Mouse (Mus musculus) liver, embryonic 14.5 days (tissue): ENCODE data around the gene Keap1. TPM values are rescaled to one million over a fixed set of nuclear protein-coding genes. Genes with fewer than 3 reads are reported as not detected.

ENCODE experiments used
- ATAC-seq: fragments of 200-750 bp; cut with Nextera tagmentation; 2 replicates; pipeline ENCODE4 v1.8.0; 2017; ENCODE audit warnings: moderate number of reproducible peaks, mild to moderate bottlenecking, moderate library complexity; ENCODE audit not compliant: insufficient read depth
- DNase-seq, 3 experiments: peaks; one replicate each; pipeline ENCODE4 v3.0.0-alpha.2; 2012 to 2013; ENCODE audit warnings: low read depth in 3 of 3, low spot score in 3 of 3
- H3K27ac ChIP-seq: fragments of 300-500 bp; sonication (generic); 2 replicates; pipeline ENCODE4 v1.5.1; 2014; ENCODE audit warnings: moderate library complexity, mild to moderate bottlenecking, control low read depth, inconsistent platforms
- H3K27me3 ChIP-seq: fragments of 300-500 bp; sonication (generic); 2 replicates; pipeline ENCODE4 v1.6.1; 2014; ENCODE audit warnings: mild to moderate bottlenecking, low read length, moderate library complexity; ENCODE audit not compliant: control insufficient read depth, insufficient read depth
- H3K36me3 ChIP-seq: fragments of 300-500 bp; sonication (generic); replicated peaks from 2 replicates; pipeline ENCODE4 v1.6.1; 2014; ENCODE audit warnings: low read depth; ENCODE audit not compliant: control insufficient read depth, insufficient read depth
- H3K4me1 ChIP-seq, 2 experiments: fragments of 200-500 bp in 1 of 2; fragments of 300-500 bp in 1 of 2; sonication (generic) in 1 of 2; replicated peaks; 2 replicates each; pipeline ENCODE4 v1.6.1; 2012 to 2014; ENCODE audit warnings: antibody characterized with exemption in 1 of 2, inconsistent platforms in 1 of 2, low read length in 1 of 2; ENCODE audit not compliant: control insufficient read depth in 2 of 2, insufficient read depth in 2 of 2
- H3K4me2 ChIP-seq: fragments of 300-500 bp; sonication (generic); 2 replicates; pipeline ENCODE4 v1.6.1; 2014; ENCODE audit warnings: low read depth, mild to moderate bottlenecking, control low read depth, moderate library complexity
- H3K4me3 ChIP-seq, 2 experiments: fragments of 200-500 bp in 1 of 2; fragments of 300-500 bp in 1 of 2; sonication (generic) in 1 of 2; 2 replicates each; pipeline ENCODE4 v1.5.1; 2012 to 2014; ENCODE audit warnings: low read depth in 2 of 2, low read length in 2 of 2, mild to moderate bottlenecking in 2 of 2, control low read depth in 1 of 2, inconsistent platforms in 1 of 2, moderate library complexity in 1 of 2; ENCODE audit not compliant: insufficient read depth in 1 of 2
- H3K9ac ChIP-seq: fragments of 300-500 bp; sonication (generic); replicated peaks from 2 replicates; pipeline ENCODE4 v1.6.1; 2014; ENCODE audit warnings: mild to moderate bottlenecking, control low read depth, moderate library complexity
- H3K9me3 ChIP-seq: fragments of 300-500 bp; sonication (generic); 2 replicates; pipeline ENCODE4 v1.6.1; 2016; ENCODE audit warnings: low read length, mixed read lengths; ENCODE audit not compliant: control insufficient read depth
- CTCF ChIP-seq: IDR thresholded peaks from 2 replicates; pipeline ENCODE4 v1.5.1; 2016; ENCODE audit warnings: antibody characterized with exemption, low read depth, control low read depth
- EP300 ChIP-seq: IDR thresholded peaks from 2 replicates; pipeline ENCODE4 v1.6.1; 2016; ENCODE audit warnings: antibody characterized with exemption, low read depth
- WGBS: fragments of 180-500 bp; shearing (Covaris S2); extraction: QIAGEN DNeasy Blood & Tissue Kit; methylation state at CpG from one replicate; pipeline ENCODE4 v1.1.7; 2014; ENCODE audit not compliant: insufficient replicate concordance; 5-methylcytosine and 5-hydroxymethylcytosine counted together
- polyA plus RNA-seq, 2 experiments: library from polyadenylated mRNA; depleted of rRNA in 1 of 2; stranded (reverse) in 1 of 2; unstranded in 1 of 2; fragments of >200 nt; fragmentation: Nextera tagmentation in 1 of 2; extraction: Ambion mirVana in 1 of 2; gene quantifications; 2 replicates each; pipeline versions ENCODE4 v1.2.1 to v1.2.3; 2012 to 2014

Keap1 gene
- polyA plus RNA-seq, 2 experiments: 15.1 to 15.6 TPM

GRCm38 (mm10) chr9:21244428-21245112 is 5.4 kb upstream of the Keap1 start:
- Histone ChIP-seq H3K9ac (no peak overlapping the region), H3K4me1 (peaks cover 2 to 5% of the 10 kb centered on the region in 2 experiments), H3K27ac (no peak overlapping the region), H3K4me2 (peak overlapping the region; percentile 41), H3K9me3 (peaks cover 2% of the 10 kb centered on the region; the same call in 1 of the 2 replicates), H3K27me3 (peaks cover 76% of the 10 kb centered on the region), H3K36me3 (no peaks in the 10 kb centered on the region), H3K4me3 (peak overlapping the region; percentile 3 to 18)
- WGBS: under 1% methylated on average over 72 of the region's 72 CpGs
- DNase-seq (no peak), ATAC-seq (no peak)
- TF ChIP-seq CTCF: no peak
- no peak for TF ChIP-seq EP300

- TF ChIP-seq EP300 (no peak), CTCF (no peak)
- no peak for ATAC-seq
- Histone ChIP-seq H3K9me3 (peaks cover 2% of the 10 kb centered on the region; the same call in 1 of the 2 replicates), H3K4me3 (peak overlapping the region in 1 of 2 experiments; percentile 18; a peak in 2 of 4 replicates), H3K9ac (no peak overlapping the region), H3K27me3 (peaks cover 69% of the 10 kb centered on the region), H3K27ac (no peak overlapping the region), H3K36me3 (no peaks in the 10 kb centered on the region), H3K4me2 (peak overlapping the region; percentile 41), H3K4me1 (peaks cover 6 to 8% of the 10 kb centered on the region in 2 experiments)
- DNase-seq: no peak
- WGBS: 9% methylated on average over 42 of the region's 42 CpGs
Observed at GRCm38 (mm10) chr9:21243826-21244427, 4.8 kb upstream of the Keap1 start.

GRCm38 (mm10) chr9:21241343-21241742 is 2.2 kb upstream of the Keap1 start:
- no peak overlapping the region for H3K9ac ChIP-seq
- no peak overlapping the region for H3K4me3 ChIP-seq
- TF ChIP-seq CTCF (peak; percentile 100), EP300 (no peak)
- H3K9me3 ChIP-seq: peaks cover 2% of the 10 kb centered on the region; the same call in 1 of the 2 replicates
- 3% methylated on average over 11 of the region's 11 CpGs for WGBS
- H3K36me3 ChIP-seq: no peaks in the 10 kb centered on the region; the same call in 1 of the 2 replicates
- peak; percentile 82 to 87 (median 84) for DNase-seq
- H3K27me3 ChIP-seq: peaks cover 46% of the 10 kb centered on the region
- H3K27ac ChIP-seq: no peak overlapping the region
- no peak for ATAC-seq
- H3K4me1 ChIP-seq: peaks cover 12 to 18% of the 10 kb centered on the region in 2 experiments
- no peak overlapping the region for H3K4me2 ChIP-seq

- 16% methylated on average over 4 of the region's 4 CpGs for WGBS
- no peak for DNase-seq
- H3K27me3 ChIP-seq: peaks cover 27% of the 10 kb centered on the region
- H3K9ac ChIP-seq: peak overlapping the region; percentile 93
- peaks cover 12 to 18% of the 10 kb centered on the region in 2 experiments for H3K4me1 ChIP-seq
- peak overlapping the region; percentile 80 for H3K27ac ChIP-seq
- TF ChIP-seq CTCF (no peak), EP300 (no peak)
- peak overlapping the region; percentile 82 to 96 for H3K4me3 ChIP-seq
- peaks cover 2% of the 10 kb centered on the region; the same call in 1 of the 2 replicates for H3K9me3 ChIP-seq
- H3K36me3 ChIP-seq: peaks cover 6% of the 10 kb centered on the region; the same call in 1 of the 2 replicates
- peak overlapping the region; percentile 96 for H3K4me2 ChIP-seq
- ATAC-seq: no peak
Observed at GRCm38 (mm10) chr9:21239465-21239848, 296 bp upstream of the Keap1 start.

- Histone ChIP-seq H3K9me3 (peaks cover 2% of the 10 kb centered on the region; the same call in 1 of the 2 replicates), H3K36me3 (peaks cover 18% of the 10 kb centered on the region), H3K27ac (peak overlapping the region; percentile 80), H3K4me1 (peaks cover 12 to 18% of the 10 kb centered on the region in 2 experiments), H3K27me3 (peaks cover 15% of the 10 kb centered on the region), H3K4me3 (peak overlapping the region; percentile 82 to 96), H3K4me2 (peak overlapping the region; percentile 96), H3K9ac (peak overlapping the region; percentile 93)
- no peak for DNase-seq
- TF ChIP-seq CTCF (no peak), EP300 (no peak)
- WGBS: under 1% methylated on average over 31 of the region's 31 CpGs
- peak; percentile 5; the same call in 1 of the 2 replicates for ATAC-seq
Observed at GRCm38 (mm10) chr9:21238004-21238732, 993 bp downstream of the Keap1 start.
